Mouse (Mus musculus): ENCODE data around the gene Gse1.

Gene Gse1

DNA sequence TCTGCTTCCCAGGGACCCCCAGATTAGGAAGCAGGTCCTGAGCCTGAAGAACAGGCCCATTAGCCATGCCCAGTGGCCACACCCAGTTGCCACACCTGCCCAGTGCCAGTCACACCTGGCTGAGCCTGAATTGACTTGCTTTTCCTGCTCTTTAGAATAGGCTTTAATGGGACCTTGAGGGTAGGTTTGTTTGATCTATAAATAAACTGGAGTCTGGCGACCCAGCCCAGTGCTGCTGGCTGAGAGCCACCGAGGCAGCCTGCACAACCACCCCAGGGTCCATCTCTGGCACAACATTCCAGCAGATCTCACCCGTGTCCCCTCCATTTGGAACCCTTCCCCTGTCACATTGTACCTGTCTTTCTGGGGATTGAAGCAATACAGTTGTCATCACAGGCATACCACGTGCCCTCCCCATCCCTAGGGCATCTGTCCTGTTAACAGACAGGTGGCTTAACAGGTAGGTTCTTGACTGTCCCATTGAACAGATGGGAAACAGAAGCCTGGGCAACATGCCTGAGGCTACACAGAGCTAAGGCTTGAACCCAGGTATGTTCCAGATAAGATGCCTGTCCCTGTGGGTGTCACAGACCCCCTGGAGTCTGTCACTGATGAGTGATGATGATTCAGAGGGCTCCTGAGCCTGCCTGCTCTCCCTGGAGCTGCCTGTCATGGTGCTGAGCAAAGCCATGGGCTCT, 214.2 kb downstream of the Gse1 start:
- in situ Hi-C loops (cut with MseI, MboI): no loop called here

DNA sequence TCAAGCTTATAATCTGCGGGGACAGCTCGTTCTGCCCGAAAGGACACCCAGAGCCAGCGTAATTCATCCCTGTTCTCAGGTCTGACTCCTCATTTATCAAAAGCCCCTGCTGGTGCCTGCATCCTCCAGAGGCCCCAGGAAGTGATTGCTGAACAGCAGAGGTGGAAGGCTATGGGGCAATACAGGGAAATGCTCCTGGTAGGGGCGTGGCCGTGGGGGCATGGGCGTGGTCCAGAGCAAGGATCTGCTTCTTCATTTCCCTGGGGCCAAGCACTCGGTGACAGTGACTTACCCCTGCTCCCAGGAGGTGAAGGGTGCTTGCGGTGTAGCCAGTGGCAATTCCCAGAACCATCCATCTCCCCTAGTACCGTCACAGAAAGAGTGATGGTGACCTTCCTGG, 217.0 kb downstream of the Gse1 start:
- in situ Hi-C loops (cut with MseI, MboI): no loop called here

DNA sequence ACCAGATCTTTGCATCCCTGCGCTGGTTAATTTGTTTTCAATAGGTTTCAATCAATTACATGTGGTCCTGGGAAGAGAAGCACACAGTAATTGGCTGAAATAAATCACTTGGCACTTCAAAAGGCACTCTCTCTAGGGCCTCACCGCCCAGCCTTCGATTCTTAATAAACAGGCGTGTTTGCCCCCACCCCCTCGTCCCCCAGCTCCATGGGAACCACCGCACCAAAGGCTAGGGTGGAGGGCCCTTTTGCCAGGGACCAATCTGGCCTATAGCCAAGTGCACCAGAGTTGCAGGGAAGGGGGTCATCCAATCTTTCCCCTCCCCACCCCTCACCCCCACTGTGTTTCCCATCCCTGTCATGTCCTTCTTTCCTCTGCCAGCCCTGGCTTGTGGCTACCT, 219.9 kb downstream of the Gse1 start:
- in situ Hi-C loops (cut with MseI, MboI): no loop called here

DNA sequence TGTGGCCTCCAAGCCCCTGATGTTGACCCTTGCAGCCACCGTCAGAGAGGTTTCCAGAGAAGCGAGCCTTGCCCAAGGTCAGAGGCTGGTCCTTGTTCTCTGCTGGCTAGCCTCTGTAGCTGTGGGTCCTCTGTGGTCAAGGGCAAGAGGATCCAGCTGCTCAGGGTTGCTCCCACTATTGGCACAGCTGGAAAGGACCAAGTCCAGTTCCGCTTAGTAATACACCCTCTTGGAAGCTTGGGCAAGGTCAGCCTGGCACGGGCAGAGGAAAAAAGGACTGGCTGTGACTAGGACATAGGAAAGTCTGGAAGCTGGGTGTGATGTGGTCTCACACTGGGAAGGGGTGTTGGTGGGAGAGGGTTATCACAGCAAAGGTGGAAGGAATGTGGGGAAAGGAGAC, 220.9 kb downstream of the Gse1 start:
- in situ Hi-C loops (cut with MseI, MboI): no loop called here

DNA sequence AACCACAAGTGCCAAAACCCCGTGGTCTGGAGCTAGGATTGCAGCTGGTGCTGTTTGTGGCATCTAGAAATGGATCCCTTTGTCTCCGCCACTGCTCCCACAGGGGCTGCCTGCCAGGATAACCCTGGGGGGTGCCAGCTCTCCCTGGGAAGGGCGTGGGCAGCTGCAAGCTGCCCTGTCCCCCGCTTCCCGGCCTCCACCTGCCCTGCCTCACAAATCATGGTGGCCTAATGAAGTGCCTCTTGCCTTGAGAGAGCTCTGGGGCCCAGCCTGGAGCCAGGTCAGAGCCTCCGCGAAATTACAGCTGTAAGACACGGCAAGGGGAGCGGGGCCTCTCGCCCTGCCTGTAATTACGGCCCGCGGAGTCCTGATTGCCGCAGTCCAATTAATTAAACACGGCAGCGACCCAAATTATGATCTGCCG, 221.4 kb downstream of the Gse1 start:
- in situ Hi-C loops (cut with MseI, MboI): no loop called here

DNA sequence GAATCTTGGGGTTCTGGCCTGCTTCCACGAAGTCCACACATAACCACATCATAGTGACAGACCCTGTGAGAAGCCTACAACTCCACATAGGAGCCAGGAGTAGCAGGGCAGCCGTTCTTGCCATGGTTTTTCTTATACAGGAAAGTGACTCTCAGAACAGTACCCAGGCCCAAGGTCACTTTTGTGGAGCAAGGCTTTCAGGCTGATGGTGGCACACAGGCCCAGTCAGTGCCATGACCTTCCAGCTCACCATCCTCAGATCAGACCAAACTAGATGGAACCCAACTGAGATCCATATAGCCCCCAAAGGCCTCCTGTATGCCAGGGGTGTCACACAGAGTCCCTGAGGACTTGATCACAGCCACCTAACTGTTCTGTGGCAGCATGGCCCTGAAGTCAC, 223.9 kb downstream of the Gse1 start:
- in situ Hi-C loops (cut with MseI, MboI): no loop called here

DNA sequence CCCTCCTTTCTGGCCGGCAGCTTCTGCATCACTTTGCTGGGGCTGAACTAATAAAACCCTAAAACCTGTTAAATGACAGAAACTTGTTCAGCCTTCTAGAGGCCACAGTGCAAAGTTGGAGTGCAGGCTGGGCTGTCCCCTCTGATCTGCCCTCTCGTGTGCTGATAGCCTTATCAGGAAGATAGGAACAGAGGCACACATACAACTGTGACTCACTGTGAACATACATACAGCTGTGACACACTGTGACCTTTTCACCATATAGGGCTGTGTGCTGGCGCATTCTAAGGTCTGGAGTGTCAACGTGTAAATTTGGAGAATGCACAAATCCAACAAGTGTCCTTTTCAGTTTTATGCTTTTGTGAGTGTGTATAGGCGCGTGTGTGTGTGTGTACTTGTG, 226.1 kb downstream of the Gse1 start:
- in situ Hi-C loops (cut with MseI, MboI): no loop called here

DNA sequence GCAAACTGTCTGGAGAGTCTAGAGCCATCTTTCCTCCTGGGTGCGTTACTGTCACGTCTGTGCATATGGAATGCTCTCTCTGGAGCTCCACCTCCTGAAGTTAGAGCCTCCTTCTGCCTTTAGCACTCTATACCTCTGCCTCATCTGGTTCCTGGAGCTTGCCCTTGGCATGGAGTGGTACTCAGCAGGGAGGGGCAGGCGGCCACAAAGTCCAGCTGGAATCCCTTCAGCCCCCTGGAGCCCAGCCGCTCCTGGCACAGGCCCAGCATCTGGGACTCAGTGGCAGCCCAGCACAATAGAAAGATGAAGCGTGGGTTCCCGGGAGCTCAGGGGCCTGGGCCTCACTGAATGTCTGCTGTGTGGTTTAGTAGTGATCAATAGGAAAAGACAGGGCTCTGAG, 232.1 kb downstream of the Gse1 start:
- in situ Hi-C loops (cut with MseI, MboI): no loop called here

DNA sequence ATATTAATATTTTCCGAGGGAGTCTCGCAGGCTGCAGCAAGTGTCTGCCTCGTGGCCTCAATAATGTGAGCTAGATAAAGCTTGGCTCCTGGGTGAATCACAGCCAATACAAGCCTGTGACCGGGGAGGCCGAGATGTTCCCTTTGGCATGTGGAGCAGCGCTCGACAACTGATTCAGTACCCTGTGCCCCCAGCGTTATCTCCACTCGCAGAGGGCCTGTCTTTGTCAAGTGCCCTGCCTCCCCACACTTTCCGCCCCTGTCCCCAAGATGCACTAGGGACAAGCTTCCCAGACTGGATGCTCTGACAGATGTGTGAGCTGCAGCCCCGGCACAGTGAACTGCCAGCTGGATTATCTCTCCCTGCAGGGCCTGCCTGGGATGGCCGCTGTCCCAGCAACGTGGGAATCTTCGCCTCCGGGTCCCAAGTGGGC, 233.9 kb downstream of the Gse1 start:
- in situ Hi-C loops (cut with MseI, MboI): no loop called here

DNA sequence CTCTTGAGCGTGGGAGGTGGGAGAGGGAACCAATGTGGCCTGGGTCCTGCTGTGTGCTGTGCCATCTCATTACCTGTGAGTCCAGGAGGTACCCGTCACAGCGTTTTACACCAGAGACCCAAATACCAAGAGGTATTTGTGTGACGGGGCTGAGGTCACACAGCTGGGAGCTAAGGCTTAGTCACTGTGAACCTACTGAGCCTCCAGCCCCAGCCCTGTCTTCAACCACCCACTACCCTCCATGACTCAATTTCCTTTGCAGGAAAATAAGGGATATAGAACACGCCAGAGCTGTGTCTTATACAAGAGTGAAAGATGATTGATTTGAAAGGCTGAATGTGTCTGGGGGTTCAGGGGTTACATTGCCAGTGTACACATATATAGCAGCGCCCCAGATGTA, 234.4 kb downstream of the Gse1 start:
- in situ Hi-C loops (cut with MseI, MboI): no loop called here

DNA sequence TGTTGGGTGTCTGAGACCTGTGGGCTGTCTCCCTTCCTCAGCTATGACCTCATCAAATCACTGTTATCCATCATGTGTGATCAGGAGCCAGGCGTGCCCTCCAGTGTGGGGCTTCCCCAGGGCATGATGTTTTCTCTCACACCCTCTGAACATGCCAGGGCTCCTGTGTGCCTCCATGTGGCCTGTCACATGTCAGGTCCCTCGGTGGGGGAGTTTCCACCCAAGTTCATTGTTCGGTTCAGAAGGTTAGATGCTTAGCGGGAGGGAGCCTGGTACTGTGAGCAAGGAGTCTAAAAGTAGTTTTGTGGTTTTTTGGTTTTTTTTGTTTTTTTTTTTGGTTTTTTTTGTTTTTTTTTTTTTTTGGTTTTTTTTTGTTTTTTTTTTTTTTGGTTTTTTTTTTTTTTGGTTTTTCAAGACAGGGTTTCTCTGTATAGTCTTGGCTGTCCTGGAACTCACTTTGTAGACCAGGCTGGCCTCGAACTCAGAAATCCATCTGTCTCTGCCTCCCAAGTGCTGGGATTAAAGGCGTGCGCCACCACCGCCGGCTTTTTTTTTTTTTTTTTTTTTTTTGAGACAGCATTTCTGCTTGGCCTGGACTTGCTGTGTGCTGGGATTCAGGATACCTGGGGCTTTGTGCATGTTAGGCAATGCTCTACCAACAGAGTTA, 235.8 kb downstream of the Gse1 start:
- in situ Hi-C loops (cut with MseI, MboI): no loop called here

DNA sequence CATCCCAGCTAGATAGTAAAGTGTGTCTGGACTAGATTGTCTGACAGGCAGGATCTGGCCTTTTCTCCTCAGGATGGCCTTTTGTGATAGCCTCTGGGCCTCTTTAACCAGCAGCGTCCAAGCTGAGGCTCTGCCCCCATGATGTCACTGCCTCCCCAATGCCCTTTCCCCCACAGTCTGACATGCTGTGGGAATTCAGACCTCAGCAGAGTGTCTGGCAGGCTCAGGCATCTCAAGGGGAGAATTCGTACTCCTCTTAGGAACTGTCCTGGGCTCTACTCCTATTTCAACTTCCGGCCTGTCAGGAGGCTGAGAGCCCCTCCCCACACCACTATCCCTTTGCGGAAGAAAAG, 236.3 kb downstream of the Gse1 start:
- in situ Hi-C loops (cut with MseI, MboI): no loop called here

DNA sequence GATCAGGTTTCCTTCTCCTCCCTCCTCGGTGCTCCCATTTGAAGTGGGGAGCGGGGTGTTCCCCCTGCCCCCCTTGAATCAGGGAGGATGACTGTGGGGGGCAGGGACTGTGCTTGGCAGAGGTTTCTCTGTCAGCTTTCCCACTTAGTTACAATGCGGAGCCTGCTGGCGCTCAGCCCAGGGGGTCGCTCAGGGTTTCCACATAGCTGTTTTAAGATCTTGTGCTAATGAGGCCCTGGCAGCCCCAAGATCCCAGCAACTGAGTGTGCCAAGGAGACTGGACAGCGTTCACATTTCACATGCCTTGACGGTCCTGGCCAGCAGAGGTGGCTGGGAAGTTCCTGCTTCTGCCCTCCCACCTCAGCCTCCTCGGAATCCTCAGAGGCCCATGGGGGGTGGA, 237.5 kb downstream of the Gse1 start:
- in situ Hi-C loops (cut with MseI, MboI): no loop called here

DNA sequence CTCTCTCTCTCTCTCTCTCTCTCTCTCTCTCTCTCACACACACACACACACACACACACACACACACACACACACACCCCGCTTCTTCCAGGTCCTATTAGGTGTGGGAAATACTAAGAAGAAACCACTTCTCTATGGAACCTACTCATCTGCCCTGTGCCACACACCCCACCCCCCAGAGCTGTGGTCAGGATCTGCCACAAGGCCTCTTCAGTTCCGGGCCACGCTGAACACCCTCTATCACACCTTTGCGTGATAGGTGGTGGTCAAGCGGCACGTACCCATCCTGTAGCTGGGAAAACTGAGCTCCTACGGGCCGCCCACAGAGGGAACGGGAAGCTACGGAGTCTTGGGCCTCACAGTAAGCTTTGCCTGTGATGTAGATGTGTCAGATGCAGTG, 238.0 kb downstream of the Gse1 start:
- in situ Hi-C loops (cut with MseI, MboI): no loop called here

DNA sequence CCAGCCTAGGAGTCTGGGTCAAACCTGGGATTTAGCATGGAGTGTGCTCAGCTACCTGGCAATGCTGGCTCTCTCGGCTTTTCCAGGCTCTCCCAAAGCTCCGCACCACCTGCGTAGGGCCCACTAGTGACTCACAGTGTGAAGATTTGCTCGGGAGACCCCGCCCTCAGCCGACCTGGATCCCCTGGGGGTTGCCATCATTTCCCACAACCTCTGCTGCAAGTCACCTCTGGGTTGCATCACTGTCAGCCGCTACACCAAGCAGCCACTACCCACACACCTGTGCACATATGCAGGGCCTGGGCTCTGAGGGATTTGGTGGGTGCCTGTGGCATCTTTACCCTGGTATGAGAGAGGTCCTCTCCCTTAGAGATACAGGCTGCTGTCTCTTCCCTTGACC, 239.3 kb downstream of the Gse1 start:
- in situ Hi-C loops (cut with MseI, MboI): no loop called here

DNA sequence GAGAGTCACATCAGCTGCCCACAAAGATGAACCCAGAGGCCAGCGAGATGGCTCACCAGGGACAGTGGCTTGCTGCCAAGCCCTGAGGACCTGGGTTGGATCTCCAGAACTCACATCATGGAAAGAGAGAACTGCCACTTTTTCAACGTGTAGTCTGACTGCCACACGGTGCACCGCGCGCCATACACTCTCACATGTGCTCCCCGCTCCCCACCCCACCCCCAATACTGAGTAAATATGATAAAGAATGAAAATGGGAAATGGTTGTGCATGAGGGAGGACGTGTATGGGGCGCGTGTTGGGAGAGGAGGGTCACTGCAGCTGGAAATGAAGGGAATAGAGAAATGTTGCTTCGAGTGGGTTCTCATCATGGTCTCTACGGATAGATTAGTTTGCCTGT, 241.9 kb downstream of the Gse1 start:
- in situ Hi-C loops (cut with MseI, MboI): no loop called here

DNA sequence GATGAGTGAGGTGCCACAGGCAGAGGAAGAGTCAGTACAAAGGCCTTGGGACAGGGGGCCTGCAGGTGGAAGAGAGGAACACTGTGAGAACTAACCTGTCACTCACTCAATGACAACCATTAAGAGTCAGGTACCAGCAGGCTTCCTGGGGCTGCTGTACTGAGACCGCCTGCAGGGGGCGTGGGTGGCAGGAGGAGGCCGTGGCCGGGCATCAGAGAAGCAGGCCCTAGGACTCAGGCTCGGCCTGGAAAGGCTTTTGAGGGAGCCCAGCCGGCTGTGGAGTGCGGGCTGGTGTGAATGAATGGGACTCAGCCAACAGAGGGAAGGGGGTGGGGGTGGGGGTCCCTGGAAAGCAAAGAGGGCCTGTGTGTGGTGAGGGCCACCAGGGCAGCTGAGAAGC, 242.9 kb downstream of the Gse1 start:
- in situ Hi-C loops (cut with MseI, MboI): no loop called here

DNA sequence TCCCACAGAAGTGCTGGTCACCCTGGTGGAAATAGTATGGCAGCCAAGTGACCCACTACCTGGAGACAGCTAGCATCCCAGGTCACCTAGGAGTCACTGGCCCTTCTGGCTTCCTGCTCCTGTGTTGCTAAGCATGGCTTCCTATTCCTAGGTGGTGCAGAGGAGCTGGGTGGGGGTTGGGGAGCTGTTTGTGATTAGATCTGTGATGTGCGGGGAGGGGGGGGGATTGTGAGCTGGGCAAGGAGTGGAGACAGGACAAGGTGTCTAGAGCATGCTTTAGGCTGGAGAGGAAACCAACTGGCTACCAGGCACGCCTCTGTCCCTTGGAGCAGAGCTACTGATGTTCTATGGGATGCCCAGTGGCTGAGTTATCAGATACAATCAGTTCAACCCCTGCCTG, 243.5 kb downstream of the Gse1 start:
- in situ Hi-C loops (cut with MseI, MboI): no loop called here

DNA sequence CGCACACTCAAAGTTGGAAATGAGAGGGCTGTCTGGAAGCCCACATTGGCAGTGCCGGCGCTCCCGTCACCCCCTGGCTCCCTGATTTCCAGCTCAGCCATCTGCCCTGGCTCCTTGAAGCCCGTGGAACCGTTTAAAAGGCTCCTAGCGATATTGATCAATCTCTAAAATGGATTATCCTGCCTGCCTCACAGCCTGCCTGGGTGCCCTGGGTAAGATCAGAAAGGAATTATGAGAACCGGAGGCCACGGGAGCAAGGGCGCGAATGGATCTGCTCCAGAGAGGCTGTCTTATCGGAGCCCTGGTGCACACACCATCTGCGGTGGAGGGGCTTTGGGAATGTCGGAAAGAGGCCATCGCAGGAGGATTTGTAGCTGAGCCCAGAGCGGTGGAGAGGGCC, 244.0 kb downstream of the Gse1 start:
- in situ Hi-C loops (cut with MseI, MboI): no loop called here

DNA sequence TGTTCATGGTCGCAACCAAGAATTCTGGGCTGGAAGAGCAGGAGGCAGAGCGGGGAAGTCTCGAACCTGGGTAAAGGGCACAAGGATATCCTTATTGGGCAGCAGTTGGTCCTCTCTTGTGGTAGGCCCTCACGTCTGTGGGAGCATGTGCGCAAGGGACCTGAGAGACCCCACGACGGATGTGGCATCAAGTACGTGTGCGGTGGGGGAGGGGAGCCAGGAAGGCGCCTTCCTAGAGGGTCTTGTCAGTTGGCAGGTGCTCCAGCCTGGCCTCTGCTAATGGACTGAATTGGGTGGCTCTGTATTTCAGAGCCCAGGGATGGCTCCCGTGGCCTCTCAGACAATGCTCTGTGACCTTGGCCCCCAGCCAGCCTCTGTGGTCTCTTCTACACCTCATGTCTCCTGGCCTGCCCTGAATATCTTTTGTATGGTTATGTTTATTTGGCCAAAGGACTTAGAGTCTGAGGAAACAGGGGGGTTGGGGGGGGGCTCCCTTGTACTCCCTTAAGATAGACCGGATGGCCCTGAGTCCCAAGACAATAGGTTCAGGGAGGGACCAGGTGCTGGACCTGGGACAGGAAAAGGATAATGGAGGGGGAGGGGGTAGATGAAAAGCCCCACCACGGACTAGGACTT, 245.6 kb downstream of the Gse1 start:
- in situ Hi-C loops (cut with MseI, MboI): no loop called here

DNA sequence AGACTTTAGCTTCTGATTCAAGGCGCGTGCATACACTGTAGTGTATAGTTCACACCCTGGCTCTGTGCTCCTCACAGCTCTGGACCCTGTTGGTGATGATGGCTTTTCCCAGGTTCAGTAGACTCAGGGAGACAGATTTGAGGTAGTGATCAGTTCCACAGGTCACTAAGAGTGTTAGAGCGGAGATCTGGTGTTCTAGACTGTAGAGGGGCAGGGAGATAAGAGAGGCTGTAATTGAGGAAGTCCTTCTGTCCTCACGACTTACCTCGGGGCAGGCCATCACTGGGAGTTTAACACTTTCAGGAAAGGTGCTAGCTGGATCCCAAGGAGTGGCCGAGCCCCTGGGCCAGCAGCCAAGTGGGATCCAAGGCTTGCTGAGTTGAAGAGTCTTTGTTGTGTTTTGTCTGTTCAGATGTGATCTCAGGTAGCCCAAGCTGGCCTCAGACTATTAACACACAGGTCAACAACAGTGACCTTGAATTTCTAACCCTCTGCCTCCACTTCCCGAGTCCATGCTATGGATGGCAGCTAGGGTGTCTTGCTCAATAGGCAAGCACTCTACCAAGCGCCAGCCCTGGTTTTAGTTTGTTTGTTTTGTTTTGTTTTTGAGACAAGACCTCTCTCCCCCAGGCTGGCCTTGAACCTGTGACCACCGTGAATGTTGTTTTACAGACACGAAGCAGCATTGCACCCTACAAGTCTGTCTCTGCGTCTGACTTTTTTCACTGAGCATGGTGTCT, 246.4 kb downstream of the Gse1 start:
- in situ Hi-C loops (cut with MseI, MboI): no loop called here

DNA sequence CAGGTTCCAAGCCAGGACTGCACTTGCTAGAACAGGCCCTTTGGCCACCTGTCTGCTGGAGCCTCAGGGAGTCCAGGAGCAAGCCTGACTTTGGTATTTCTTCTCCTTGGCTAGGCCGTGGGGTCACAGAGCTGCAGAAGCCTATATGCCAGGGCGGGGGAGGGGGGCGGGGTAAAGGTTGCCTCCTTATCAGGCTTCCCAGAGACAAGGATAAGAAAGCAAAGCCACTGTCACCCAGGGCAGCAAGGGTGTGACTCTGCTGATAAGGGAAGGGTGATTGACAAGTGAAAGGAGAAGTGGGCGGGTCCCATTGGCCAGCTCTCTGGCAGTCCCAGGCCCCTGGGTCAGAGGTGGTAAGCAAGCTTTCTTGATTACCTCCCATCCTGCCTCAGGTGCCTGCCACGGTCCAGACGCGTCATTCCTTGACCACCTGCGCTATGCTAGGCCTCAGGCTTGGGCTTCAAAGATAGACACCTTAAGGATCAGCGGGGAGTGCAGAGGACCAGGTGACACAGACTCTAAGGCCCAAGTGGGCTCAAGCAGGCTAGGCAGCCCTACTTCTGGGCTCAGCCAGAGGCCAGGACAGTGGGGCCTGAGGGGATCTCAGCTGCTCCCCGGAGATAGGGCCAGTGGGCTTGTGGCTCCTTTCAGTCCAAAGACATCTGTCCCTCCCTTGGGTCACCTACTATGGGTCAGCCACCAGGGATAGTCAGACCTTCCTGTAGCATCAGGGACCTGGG, 247.4 kb downstream of the Gse1 start:
- in situ Hi-C loops (cut with MseI, MboI): no loop called here
